Mouse (Mus musculus) forebrain, postnatal 0 days (tissue): ENCODE measurements at regions not wholly inside any gene's neighbourhood (a gene's known extent, or its start where the extent isn't known, plus 50 kb on each side); places are given as distances from the start of the nearest gene placed in this dataset.

Experiments
- ATAC-seq: fragments of 200-750 bp; cut with Nextera tagmentation; 2 replicates; pipeline ENCODE4 v1.8.0; 2017; ENCODE audit warnings: mild to moderate bottlenecking, moderate library complexity
- DNase-seq: peaks from one replicate; pipeline ENCODE4 v3.0.0-alpha.2; 2015
- H3K27ac ChIP-seq: fragments of 300-500 bp; sonication (generic); 2 replicates; pipeline ENCODE4 v1.5.1; 2014; ENCODE audit warnings: low read depth, mild to moderate bottlenecking, antibody characterized with exemption, low read length, moderate library complexity, mixed read lengths
- H3K27me3 ChIP-seq: fragments of 300-500 bp; sonication (generic); 2 replicates; pipeline ENCODE4 v1.6.1; 2014; ENCODE audit warnings: mild to moderate bottlenecking, low read length, mixed read lengths; ENCODE audit not compliant: insufficient read depth
- H3K36me3 ChIP-seq: fragments of 300-500 bp; sonication (generic); 2 replicates; pipeline ENCODE4 v1.6.1; 2014; ENCODE audit warnings: mild to moderate bottlenecking, moderate library complexity; ENCODE audit not compliant: insufficient read depth
- H3K4me1 ChIP-seq: fragments of 300-500 bp; sonication (generic); 2 replicates; pipeline ENCODE4 v1.6.1; 2014; ENCODE audit warnings: antibody characterized with exemption; ENCODE audit not compliant: insufficient read depth
- H3K4me2 ChIP-seq: fragments of 300-500 bp; sonication (generic); 2 replicates; pipeline ENCODE4 v1.6.1; 2014; ENCODE audit warnings: low read depth, mild to moderate bottlenecking, moderate library complexity
- H3K4me3 ChIP-seq: fragments of 300-500 bp; sonication (generic); 2 replicates; pipeline ENCODE4 v1.5.1; 2014; ENCODE audit warnings: low read depth, low read length, mixed read lengths
- H3K9ac ChIP-seq: fragments of 300-500 bp; sonication (generic); 2 replicates; pipeline ENCODE4 v1.6.1; 2014; ENCODE audit warnings: mild to moderate bottlenecking
- H3K9me3 ChIP-seq: fragments of 300-500 bp; sonication (generic); 2 replicates; pipeline ENCODE4 v1.6.1; 2016; ENCODE audit warnings: low read length
- CTCF ChIP-seq: sonication (generic); IDR thresholded peaks from 2 replicates; pipeline ENCODE4 v1.5.1; 2016; ENCODE audit warnings: antibody characterized with exemption, control low read depth, low read depth
- WGBS: fragments of 180-500 bp; shearing (Covaris S2); extraction: QIAGEN DNeasy Blood & Tissue Kit; methylation state at CpG from one replicate; pipeline ENCODE4 v1.1.7; 2014; 5-methylcytosine and 5-hydroxymethylcytosine counted together

DNA sequence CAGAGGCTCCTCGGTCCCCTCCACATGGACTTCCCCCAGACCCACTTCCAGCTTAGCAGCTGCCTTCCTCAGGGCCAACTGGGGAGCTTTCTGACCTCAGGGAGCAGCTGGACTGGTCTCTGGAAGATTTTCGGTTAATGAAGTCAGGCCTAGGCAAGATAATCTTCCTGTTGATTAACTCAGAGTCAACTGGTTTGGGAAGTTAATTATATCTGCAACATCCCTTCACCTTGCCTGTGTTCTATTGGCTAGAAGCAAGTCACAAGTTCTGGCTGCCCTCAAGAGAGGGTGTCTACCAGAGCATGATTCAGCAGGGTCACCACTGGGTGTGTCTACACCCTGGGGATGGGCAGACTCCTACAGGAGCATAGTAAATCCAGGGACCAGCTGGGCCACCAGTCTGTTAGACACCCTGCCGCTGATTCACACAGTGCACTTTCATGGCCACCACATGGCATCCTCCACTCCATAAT is 53.9 kb upstream of the Maml3 start:
- Histone ChIP-seq H3K27ac (no peak overlapping the region), H3K27me3 (no peaks in the 10 kb centered on the region), H3K4me3 (no peak overlapping the region), H3K36me3 (no peaks in the 10 kb centered on the region), H3K9me3 (no peaks in the 10 kb centered on the region), H3K4me2 (no peak overlapping the region), H3K4me1 (no peaks in the 10 kb centered on the region), H3K9ac (no peak overlapping the region)
- no peak for DNase-seq
- TF ChIP-seq CTCF, result no peak
- 89% methylated on average over 3 of the region's 3 CpGs for WGBS
- ATAC-seq, result no peak

DNA sequence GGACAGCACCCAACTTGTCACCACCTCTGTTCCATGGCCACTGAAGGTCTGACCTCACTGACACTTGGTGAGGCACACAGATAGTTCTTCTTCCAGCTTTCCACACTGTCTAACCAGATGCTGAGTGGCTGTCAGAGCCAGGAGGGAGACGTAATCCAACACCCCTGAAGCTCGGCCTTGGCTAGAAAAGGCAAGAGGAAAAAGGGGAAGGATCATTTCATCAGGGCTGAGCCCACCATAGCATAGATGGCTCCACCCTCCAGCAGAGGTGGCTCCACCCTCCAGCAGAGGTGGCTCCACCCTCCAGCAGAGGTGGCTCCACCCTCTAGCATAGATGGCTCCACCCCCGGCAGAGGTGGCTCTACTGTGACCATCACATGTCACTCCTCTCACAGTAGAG is 56.8 kb upstream of the Maml3 start:
- H3K27me3 ChIP-seq, result no peaks in the 10 kb centered on the region
- DNase-seq (no peak), ATAC-seq (no peak)
- H3K9ac ChIP-seq, result no peak overlapping the region
- H3K27ac ChIP-seq, result no peak overlapping the region
- no peak for TF ChIP-seq CTCF
- WGBS, result 74% methylated on average over 3 of the region's 3 CpGs
- H3K4me3 ChIP-seq, result no peak overlapping the region
- H3K4me1 ChIP-seq, result no peaks in the 10 kb centered on the region
- no peaks in the 10 kb centered on the region for H3K36me3 ChIP-seq
- H3K4me2 ChIP-seq, result no peak overlapping the region
- no peaks in the 10 kb centered on the region for H3K9me3 ChIP-seq

DNA sequence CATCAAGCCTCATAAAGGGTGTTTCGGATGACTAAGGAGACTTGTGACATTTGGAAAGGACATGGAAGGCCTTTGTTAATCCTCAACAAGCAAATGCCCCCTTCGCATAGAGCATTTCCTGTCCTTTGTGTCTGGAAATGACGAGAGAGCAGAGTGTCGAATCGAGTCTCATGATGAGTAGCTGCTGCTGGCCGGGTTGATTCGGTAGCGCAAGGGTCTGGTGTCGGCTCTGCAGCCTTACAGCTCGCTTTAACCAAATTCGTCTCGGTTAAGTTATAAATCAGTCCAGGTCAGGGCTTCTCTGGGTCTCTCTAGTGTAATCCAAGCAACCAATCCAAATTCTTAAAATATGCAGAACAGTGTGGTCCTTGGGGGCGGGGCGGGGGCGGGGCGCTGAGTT is 59.1 kb upstream of the Maml3 start:
- ATAC-seq (no peak), DNase-seq (no peak)
- Histone ChIP-seq H3K36me3 (no peaks in the 10 kb centered on the region), H3K4me1 (no peaks in the 10 kb centered on the region), H3K9me3 (no peaks in the 10 kb centered on the region), H3K4me3 (no peak overlapping the region), H3K9ac (no peak overlapping the region), H3K27me3 (no peaks in the 10 kb centered on the region), H3K4me2 (no peak overlapping the region), H3K27ac (no peak overlapping the region)
- 80% methylated on average over 16 of the region's 16 CpGs for WGBS
- no peak for TF ChIP-seq CTCF

DNA sequence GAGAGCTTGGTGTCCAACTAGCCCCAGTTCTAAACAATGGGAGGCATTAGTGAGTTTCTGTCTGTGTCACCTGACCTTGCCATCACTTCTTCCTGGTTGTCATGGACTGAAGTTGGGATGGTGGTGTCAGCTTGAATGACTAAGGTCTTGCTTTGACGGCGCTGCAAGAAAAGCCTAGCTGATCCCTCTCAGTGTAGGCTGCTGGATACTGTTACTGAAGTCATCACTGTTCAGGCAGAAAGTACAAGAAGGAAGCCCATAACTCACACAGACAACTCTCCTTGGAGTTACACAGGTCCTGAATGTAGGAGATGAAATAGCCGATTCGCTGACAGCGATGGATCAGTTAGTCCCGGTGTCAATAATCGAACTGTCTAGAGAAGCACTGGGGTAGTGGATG is 62.5 kb upstream of the Maml3 start:
- Histone ChIP-seq H3K36me3 (no peaks in the 10 kb centered on the region), H3K4me2 (no peak overlapping the region), H3K9ac (no peak overlapping the region), H3K9me3 (no peaks in the 10 kb centered on the region), H3K4me3 (no peak overlapping the region), H3K4me1 (no peaks in the 10 kb centered on the region), H3K27me3 (no peaks in the 10 kb centered on the region), H3K27ac (no peak overlapping the region)
- no peak for TF ChIP-seq CTCF
- WGBS, result 96% methylated on average over 7 of the region's 7 CpGs
- DNase-seq (no peak), ATAC-seq (no peak)

DNA sequence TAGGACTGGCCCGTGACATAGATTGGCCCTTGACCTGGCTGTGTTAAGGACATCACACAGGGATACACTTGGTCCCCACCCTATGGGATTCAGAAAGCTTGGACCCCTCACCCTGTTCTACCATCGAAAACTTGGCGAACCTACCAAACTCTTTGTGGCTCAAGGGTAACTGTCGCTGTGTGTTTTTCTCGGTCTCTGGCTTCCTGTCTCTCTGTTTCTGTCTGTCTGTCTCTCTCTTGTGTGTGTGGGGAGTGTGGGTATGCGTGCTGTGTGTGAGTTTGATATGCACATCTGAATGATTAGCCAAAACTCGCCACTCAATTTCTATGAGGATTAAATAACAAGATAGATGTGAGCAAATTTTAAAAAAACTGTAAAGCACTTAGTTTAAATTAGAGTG is 66.0 kb upstream of the Maml3 start:
- H3K9ac ChIP-seq, result no peak overlapping the region
- H3K27ac ChIP-seq, result no peak overlapping the region
- no peak overlapping the region for H3K4me3 ChIP-seq
- no peak for DNase-seq
- 95% methylated on average over 7 of the region's 7 CpGs for WGBS
- H3K4me1 ChIP-seq, result no peaks in the 10 kb centered on the region
- no peak for TF ChIP-seq CTCF
- H3K9me3 ChIP-seq, result no peaks in the 10 kb centered on the region
- no peak overlapping the region for H3K4me2 ChIP-seq
- H3K27me3 ChIP-seq, result no peaks in the 10 kb centered on the region
- no peak for ATAC-seq
- H3K36me3 ChIP-seq, result no peaks in the 10 kb centered on the region

DNA sequence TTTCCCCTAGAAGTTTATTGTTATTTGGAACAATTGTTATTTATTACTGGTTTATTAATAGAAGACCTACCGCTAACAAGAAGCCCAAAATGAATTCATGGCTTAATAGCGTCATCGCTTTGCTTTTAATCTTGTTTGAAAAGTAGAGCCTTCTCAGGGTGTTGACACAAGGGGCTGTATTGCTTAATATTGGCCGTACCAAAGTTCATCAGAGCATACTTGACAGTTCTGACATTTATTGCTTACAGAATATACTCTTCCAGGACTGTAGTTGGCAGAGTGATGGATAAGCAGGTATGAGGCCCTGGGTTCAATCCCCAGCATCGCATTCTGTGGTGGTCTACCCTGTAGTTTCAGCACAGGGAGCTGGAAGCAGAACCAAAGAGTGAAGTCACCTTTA is 66.4 kb upstream of the Maml3 start:
- H3K9me3 ChIP-seq, result no peaks in the 10 kb centered on the region
- DNase-seq (no peak), ATAC-seq (no peak)
- no peak overlapping the region for H3K9ac ChIP-seq
- H3K36me3 ChIP-seq, result no peaks in the 10 kb centered on the region
- TF ChIP-seq CTCF, result no peak
- no peak overlapping the region for H3K4me3 ChIP-seq
- no peak overlapping the region for H3K4me2 ChIP-seq
- H3K4me1 ChIP-seq, result no peaks in the 10 kb centered on the region
- H3K27me3 ChIP-seq, result no peaks in the 10 kb centered on the region
- H3K27ac ChIP-seq, result no peak overlapping the region
- WGBS, result 89% methylated on average over 5 of the region's 5 CpGs

DNA sequence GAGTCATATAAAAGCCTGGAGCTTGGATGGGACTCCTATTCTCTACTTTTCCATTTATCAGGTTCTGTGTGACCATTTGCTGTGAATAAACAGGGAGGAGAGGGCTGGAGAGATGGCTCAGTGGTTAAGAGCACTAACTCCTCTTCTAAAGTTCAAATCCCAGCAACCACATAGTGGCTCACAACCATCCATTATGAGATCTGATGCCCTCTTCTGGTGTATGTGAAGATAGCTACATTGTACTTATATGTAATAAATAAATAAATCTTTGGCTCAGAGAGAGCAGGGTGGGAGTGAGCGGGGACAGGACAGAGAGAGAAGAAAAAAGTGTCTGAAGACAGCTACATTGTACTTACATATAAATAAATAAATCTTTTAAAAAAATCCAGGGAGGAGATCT is 68.6 kb upstream of the Maml3 start:
- H3K9ac ChIP-seq, result no peak overlapping the region
- no peak for TF ChIP-seq CTCF
- no peaks in the 10 kb centered on the region for H3K9me3 ChIP-seq
- no peak overlapping the region for H3K4me3 ChIP-seq
- H3K4me2 ChIP-seq, result no peak overlapping the region
- H3K4me1 ChIP-seq, result no peaks in the 10 kb centered on the region
- no peaks in the 10 kb centered on the region for H3K36me3 ChIP-seq
- H3K27me3 ChIP-seq, result no peaks in the 10 kb centered on the region
- H3K27ac ChIP-seq, result no peak overlapping the region
- WGBS, result 88% methylated on average over 1 of the region's 1 CpGs
- DNase-seq (no peak), ATAC-seq (no peak)

DNA sequence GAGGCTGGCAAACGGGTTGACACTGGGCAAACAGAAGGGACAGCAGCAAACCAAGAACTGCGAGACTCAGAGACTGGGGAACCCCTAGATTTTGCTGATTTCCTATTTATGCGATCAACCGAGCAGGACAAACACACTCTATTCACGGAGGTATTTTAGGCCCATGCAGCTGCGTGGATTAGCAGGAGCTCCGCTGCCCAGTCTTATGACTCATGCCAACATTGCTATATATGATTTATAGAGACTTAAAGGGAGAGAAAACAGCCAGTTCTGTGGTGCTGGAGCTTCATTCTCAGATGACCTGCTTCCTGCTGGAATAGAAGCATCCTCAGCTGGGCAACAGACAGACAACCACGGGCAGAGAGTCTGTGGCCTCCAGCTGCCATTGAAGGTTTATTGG is 71.2 kb upstream of the Maml3 start:
- no peak for DNase-seq
- TF ChIP-seq CTCF, result no peak

More for the DNA sequence above, 71.2 kb upstream of the Maml3 start:
- ATAC-seq, result no peak
- H3K4me1 ChIP-seq, result peaks cover 15% of the 10 kb centered on the region
- H3K27ac ChIP-seq, result peak overlapping the region; percentile 15; the same call in 1 of the 2 replicates
- H3K4me2 ChIP-seq, result no peak overlapping the region
- no peaks in the 10 kb centered on the region for H3K36me3 ChIP-seq
- H3K9ac ChIP-seq, result no peak overlapping the region
- H3K9me3 ChIP-seq, result no peaks in the 10 kb centered on the region
- H3K4me3 ChIP-seq, result no peak overlapping the region
- 45% methylated on average over 8 of the region's 8 CpGs for WGBS
- H3K27me3 ChIP-seq, result no peaks in the 10 kb centered on the region
